Mouse (Mus musculus): ENCODE results near the gene S100a11.

The S100a11 gene

DNA sequence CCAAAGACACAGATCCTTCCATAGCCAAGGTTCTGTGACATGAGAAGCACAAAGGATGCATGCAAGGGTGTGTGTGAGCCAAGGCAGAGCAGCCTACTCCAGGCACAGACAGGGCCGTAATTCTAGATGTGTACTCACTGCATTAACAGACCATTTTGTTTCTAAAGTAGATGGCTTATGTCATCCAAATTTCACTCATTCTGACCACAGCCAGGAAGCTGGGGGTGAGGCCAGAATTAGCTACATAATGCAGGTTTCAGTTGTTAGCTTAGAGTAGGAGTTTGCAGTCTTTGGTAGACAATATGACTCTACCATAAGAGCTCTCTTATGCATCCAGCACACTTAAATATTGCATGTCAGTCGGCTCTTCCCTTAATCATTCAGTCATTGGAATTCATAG, 42.1 kb downstream of the S100a11 start:
- DNase-seq, result no peak

DNA sequence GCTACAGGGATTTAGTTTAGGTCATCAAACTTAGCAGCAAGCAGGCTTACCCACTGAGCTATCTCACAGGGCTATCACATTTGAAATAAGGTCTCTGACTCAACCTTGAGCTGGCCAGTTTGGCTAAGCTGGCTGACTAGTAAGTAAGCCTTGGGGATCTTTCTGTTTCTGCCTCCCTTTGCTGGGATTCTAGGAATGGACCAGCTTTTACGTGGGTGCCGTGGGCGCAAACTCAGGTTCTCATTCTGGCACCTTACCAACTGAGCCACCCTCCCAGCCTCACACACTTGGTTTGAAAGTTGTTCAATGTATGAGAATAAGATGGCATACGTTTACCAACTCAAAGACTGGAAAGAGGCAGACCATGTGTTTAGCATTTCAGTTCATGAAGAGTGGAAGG, 42.9 kb downstream of the S100a11 start:
- DNase-seq, result no peak

DNA sequence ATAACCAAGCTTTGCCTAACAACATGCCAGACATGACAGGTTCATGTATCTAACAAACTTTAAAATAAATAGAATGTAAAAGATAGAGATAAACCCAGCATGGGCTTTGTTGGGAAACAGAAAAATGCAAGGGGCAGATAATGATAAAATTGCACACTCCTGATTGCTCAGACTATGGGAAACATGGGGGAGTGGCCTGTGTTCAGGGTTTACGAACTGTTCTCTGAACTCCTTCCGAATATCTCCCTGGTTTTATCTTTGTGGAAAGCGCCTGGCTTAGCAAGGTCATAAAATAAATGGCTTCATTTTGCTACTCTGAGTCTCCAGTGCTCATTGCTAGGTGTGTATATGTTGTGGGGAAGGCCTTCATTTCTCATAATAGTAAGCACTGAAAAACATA, 46.6 kb downstream of the S100a11 start:
- DNase-seq, result no peak

DNA sequence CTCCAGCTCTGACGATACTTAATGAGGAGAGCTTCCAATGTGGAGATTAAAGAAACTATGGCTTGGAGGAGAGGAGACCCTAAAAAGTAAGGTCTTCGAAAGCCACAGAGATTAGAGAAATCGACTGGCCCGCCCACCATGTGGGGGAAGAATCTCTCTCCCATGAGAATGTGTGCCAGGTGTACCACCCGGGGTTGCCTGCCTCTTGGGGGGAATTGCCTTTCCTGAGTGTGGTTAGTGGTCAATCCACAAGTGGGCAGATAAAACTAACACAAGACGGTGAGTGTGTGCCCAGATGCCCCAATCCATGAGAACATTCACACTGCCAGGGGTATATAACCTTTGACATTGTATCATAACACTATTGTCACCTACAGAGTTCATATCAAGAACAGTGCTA, 47.4 kb downstream of the S100a11 start:
- no peak for DNase-seq

DNA sequence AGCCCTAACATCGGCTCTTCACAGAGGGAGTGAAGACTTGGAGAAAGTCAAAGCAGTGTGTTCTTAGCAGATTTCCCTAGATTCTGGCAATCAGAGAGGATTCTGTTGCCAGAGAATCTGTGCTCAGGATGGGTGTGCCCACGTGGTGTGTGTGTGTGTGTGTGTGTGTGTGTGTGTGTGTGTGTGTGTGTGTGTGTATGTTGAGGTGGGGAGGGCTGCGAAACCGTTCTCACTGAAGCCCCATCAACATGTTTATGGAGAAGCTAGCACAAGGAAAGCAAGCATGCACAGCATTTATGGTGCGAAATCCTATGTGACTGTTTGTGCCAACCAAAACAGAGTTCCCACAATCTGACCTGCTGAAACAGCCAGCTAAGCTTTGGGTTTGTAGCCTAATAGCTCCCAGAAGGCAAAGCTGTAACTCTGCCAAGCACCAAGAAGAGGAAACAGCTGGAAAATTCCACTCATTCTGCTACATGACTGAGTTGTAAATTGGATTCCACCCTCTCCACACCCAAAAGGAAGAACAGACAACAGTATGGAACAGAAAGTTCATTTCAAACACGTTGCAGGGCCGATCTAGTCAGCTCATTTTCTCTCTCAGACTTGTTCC, 48.2 kb downstream of the S100a11 start:
- no peak for DNase-seq

DNA sequence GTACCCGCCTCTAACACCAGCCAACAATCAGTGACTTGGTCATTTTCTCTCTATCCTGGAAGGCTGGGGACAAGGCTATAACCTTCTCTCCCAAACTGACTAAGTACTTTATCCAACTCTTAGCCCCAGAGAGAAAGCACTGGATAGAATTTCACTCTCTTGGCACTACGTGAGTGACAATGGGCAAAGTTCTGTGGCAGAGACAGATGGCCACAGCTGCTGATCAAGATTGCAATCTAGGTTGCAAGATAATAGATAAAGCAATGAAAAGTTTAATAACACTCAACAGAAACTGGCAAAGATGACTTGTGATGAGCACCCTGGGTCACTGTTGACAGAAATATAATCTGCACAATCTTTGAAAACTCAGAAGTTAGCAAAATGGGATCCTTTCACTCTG, 48.8 kb downstream of the S100a11 start:
- no peak for DNase-seq

DNA sequence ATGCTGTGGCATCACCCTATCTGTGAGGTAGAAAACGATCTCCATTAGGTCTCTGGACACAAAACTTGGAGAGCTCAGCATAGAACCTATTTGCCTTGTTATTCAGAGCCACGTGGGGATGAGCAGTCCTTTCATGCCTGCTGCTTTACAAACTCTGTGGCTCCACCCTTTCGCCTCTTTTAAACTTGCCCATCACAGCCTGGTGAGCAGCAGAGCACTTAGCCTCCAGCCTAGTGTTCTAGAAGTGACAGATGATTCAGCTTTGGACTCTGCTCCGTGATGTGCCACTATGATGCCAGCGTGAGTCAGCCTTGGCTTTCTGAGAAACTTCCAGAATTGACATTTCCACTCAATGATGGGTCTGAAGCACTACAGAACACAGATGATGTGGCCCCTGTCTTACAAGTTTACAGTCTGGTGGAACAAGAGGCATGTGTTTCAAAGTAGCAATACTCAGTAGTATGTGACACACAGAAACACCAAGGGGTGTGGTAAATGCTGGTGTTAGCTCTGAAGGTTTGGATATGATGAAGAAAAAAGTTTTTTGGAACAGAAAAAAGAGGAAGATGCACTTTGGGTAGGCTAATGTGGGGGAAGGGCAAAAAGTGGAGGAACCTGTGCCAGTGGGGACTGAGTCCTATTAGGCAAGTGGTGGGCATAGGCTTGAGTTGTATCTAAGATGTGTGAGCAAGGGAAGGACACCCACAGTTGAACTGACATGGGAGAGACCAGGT, 51.9 kb downstream of the S100a11 start:
- DNase-seq, result no peak
